Mouse (Mus musculus): Measurements from ENCODE around the gene Arfgap3.
"Not testable (repeated sequence)": the region's sequence is repeated elsewhere in the genome, so short reads cannot be mapped to it uniquely, and the experiment has no call there.

The Arfgap3 gene

GRCm38 (mm10) chr15:83344956-83345355, 5.1 kb downstream of the Arfgap3 start:
- no peak for DNase-seq (ENCODE audit: extremely low spot score)

- DNase-seq (ENCODE audit: extremely low spot score) = no peak
These were observed 5.9 kb downstream of the Arfgap3 start for GRCm38 (mm10) chr15:83344157-83344556.

GRCm38 (mm10) chr15:83338908-83339307, 11.1 kb downstream of the Arfgap3 start:
- DNase-seq (ENCODE audit: extremely low spot score) = no peak

GRCm38 (mm10) chr15:83337903-83338870, 11.9 kb downstream of the Arfgap3 start:
- DNase-seq (ENCODE audit: extremely low spot score) = no peak

GRCm38 (mm10) chr15:83332373-83332772, 17.7 kb downstream of the Arfgap3 start:
- DNase-seq (ENCODE audit: extremely low spot score) = no peak

- DNase-seq (ENCODE audit: extremely low spot score) = no peak
These were observed 21.1 kb downstream of the Arfgap3 start for GRCm38 (mm10) chr15:83328952-83329351.

- DNase-seq (ENCODE audit: extremely low spot score) = no peak
These were observed 27.0 kb downstream of the Arfgap3 start for GRCm38 (mm10) chr15:83323071-83323470.

- DNase-seq (ENCODE audit: extremely low spot score) = no peak
These were observed 35.1 kb downstream of the Arfgap3 start for GRCm38 (mm10) chr15:83314914-83315313.

- no peak for DNase-seq (ENCODE audit: extremely low spot score)
These were observed 40.2 kb downstream of the Arfgap3 start for GRCm38 (mm10) chr15:83309878-83310277.

- DNase-seq (ENCODE audit: extremely low spot score) = not testable (repeated sequence)
These were observed 41.3 kb downstream of the Arfgap3 start for GRCm38 (mm10) chr15:83308708-83309107.

GRCm38 (mm10) chr15:83306181-83306580, 43.9 kb downstream of the Arfgap3 start:
- DNase-seq (ENCODE audit: extremely low spot score) = no peak

GRCm38 (mm10) chr15:83305192-83305921, 44.7 kb downstream of the Arfgap3 start:
- no peak for DNase-seq (ENCODE audit: extremely low spot score)

GRCm38 (mm10) chr15:83304804-83305191, 45.2 kb downstream of the Arfgap3 start:
- DNase-seq (ENCODE audit: extremely low spot score) = no peak

- DNase-seq (ENCODE audit: extremely low spot score) = no peak
These were observed 46.2 kb downstream of the Arfgap3 start for GRCm38 (mm10) chr15:83303656-83304484.

GRCm38 (mm10) chr15:83299916-83300582, 50.0 kb downstream of the Arfgap3 start:
- DNase-seq (ENCODE audit: extremely low spot score) = no peak

GRCm38 (mm10) chr15:83299450-83299849, 50.6 kb downstream of the Arfgap3 start:
- DNase-seq (ENCODE audit: extremely low spot score) = no peak

GRCm38 (mm10) chr15:83298810-83299209, 51.2 kb downstream of the Arfgap3 start:
- DNase-seq (ENCODE audit: extremely low spot score) = no peak

- no peak for DNase-seq (ENCODE audit: extremely low spot score)
These were observed 51.7 kb downstream of the Arfgap3 start for GRCm38 (mm10) chr15:83298313-83298712.

GRCm38 (mm10) chr15:83296771-83297311, 53.2 kb downstream of the Arfgap3 start:
- no peak for DNase-seq (ENCODE audit: extremely low spot score)

- no peak for DNase-seq (ENCODE audit: extremely low spot score)
These were observed 54.0 kb downstream of the Arfgap3 start for GRCm38 (mm10) chr15:83296050-83296449.

GRCm38 (mm10) chr15:83294954-83295353, 55.1 kb downstream of the Arfgap3 start:
- no peak for DNase-seq (ENCODE audit: extremely low spot score)
